Mouse (Mus musculus) sigmoid colon, adult 10 weeks (tissue): ENCODE results near the gene Gm8281. TPM values are rescaled to one million over a fixed set of nuclear protein-coding genes. Genes with fewer than 3 reads are reported as not detected.

Source experiments
- polyA plus RNA-seq: library from polyadenylated mRNA; stranded (reverse); fragments of 350-450 nt; fragmentation: Illumina TruSeq; extraction: RNeasy Lipid Tissue Mini Kit (QIAGEN cat#74804); gene quantifications from one replicate; pipeline ENCODE4 v1.2.3, GENCODE M21; 2014; ENCODE audit warnings: low read depth, low replicate concordance

Gene Gm8281
- polyA plus RNA-seq = 0.50 TPM

GRCm38 (mm10) chr14:5070611-5071490, at the start of gene Gm8281:
Gene Gm8281, plus strand, starts transcription at chr14:5071040.

GRCm38 (mm10) chr14:5050329-5050728, 20.5 kb upstream of the Gm8281 start, which contains the start of gene 4930555G01Rik:
Gene 4930555G01Rik, plus strand, starts transcription at chr14:5050629.

GRCm38 (mm10) chr14:5131219-5131618, 60.4 kb downstream of the Gm8281 start, which contains the start of gene Gm8279:
Gene Gm8279, plus strand, starts transcription at chr14:5131519.

Other genes with a start within 250 kb of the Gm8281 start
- not detected for gene Gm3269, start 232.9 kb upstream of the Gm8281 start, polyA plus RNA-seq
- gene Gm3264, start 215.5 kb upstream of the Gm8281 start, polyA plus RNA-seq = not detected
- gene Gm3278, start 178.6 kb upstream of the Gm8281 start, polyA plus RNA-seq = not detected
- not detected for gene Gm8297, start 87.1 kb upstream of the Gm8281 start, polyA plus RNA-seq
- not detected for gene Gm3298, start 55.1 kb upstream of the Gm8281 start, polyA plus RNA-seq
- gene 4930555G01Rik, start 20.4 kb upstream of the Gm8281 start, polyA plus RNA-seq = not detected
- not detected for gene Gm8279, start 60.5 kb downstream of the Gm8281 start, polyA plus RNA-seq
- gene Gm3317, start 93.5 kb downstream of the Gm8281 start, polyA plus RNA-seq = not detected
- gene Gm8271, start 114.8 kb downstream of the Gm8281 start, polyA plus RNA-seq = not detected
- not detected for gene Gm3526, start 189.5 kb downstream of the Gm8281 start, polyA plus RNA-seq